Mouse (Mus musculus): ENCODE results near the gene Ccdc102a. TPM values are rescaled to one million over a fixed set of nuclear protein-coding genes. Genes with fewer than 3 reads are reported as not detected.
"Not testable (repeated sequence)": the region's sequence is repeated elsewhere in the genome, so short reads cannot be mapped to it uniquely, and the experiment has no call there.

Ccdc102a gene
- total RNA-seq, 1 experiment from 2014 or later = 2.2 TPM

- ATAC-seq (replicated peaks; ENCODE audit: low read depth, poor library complexity, severe bottlenecking) = peak; percentile 74
Observed at GRCm38 (mm10) chr8:94876197-94876730, 41.6 kb downstream of the Ccdc102a start, which contains the start of gene Dok4. Gene Dok4 (minus strand): TSS chr8:94876330.

- ATAC-seq (replicated peaks; ENCODE audit: low read depth, poor library complexity, severe bottlenecking) = no peak
Observed at GRCm38 (mm10) chr8:94875871-94876150, 42.1 kb downstream of the Ccdc102a start.

GRCm38 (mm10) chr8:94875096-94875870 is 42.6 kb downstream of the Ccdc102a start:
- ATAC-seq (replicated peaks; ENCODE audit: low read depth, poor library complexity, severe bottlenecking) = no peak

DNA sequence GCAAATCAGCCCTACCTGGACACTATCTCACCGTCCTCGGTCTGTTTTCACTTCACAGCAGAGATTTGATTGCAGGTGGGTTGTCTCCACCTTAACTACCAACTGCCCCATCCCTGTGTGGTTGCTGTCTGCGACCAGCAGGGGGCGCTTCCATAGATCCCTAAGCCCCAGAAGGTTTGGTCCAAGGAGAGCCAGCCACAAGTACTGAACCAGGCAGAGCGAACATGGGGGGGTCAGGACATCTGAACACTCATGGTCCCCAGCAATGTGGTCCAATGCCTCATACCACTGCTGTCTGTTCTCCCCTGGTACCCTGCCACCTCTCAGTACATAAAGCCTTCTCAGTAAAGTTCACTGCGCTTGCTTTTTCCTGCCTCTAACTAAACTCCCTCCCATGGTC is 43.5 kb downstream of the Ccdc102a start:
- peak; percentile 40 for ATAC-seq (replicated peaks; ENCODE audit: low read depth, poor library complexity, severe bottlenecking)

DNA sequence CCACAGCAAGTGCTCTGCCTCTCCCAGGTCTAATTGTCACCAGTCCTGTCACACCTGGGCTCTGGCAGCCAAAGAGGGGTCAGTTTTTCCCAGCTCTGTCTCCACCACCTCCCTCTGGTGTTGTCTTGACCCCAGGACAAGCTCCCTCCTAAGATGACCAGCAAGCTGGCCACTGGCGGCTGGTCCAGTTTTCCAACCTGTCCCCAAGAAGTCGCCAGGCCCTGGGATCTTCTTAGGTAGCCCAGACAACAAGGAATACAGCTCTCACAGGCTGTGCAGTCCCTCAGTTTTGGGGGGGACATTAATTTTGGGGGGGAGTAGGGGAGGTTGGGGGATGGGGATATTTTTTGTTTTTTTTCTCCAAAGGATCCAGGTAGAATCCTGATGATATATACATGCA is 45.3 kb downstream of the Ccdc102a start:
- no peak for ATAC-seq (replicated peaks; ENCODE audit: low read depth, poor library complexity, severe bottlenecking)

DNA sequence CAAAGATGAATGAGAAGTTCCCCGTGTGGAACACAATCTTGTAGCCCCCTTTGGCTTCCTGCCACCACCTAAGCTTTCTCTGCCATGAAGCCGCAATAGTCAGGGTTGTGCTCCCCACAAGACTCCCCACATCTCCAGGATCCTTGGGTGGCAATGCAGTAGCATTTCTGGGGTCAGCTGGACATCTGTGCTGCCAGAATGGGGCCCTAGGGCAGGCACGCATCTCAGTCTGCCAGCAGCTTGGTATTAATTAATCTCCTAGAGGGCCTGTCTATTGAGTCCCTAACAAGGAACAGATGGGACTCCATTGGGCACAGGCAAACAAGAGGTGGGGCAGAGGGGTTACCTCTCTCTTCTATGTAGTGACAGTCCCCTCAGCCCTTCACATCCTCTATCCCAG is 45.7 kb downstream of the Ccdc102a start:
- ATAC-seq (replicated peaks; ENCODE audit: low read depth, poor library complexity, severe bottlenecking) = no peak

DNA sequence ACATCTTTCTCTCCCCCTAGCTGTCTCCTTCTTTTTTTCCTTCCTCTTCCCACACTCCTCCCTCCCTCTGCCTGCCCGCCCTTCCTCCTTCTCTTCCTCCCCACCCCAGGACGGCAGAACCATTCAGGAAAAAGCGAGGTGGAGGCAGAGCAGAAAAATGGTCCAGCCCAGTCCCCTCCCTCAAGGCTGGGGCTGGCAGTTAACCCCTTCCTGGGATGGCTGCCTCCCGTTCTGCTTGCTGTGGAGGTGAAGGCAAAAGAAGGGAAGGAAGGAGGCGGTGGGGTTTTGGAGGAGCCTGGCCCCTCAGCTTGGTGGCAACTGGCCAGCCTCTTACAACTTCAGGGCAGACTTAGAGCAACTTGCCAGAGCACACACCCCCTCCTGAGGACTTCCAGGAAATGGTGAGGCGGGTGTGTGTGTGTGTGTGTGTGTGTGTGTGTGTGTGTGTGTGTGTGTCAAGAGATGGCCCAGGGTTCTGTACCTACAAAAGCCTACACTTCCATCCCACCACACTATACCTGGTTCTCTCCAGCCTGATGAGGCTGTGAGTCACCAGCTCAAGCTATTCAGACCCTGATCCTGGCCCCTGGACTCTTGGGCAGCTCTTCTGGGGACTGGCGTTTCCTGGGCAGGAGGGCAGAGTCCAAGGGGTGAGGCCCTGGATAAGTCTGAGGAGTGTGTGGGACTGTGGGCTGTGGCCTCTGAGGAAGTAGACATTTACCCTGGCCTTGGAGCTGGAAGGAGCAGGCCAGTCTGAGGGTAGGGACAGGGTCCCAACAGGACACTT is 46.6 kb downstream of the Ccdc102a start:
- ATAC-seq (replicated peaks; ENCODE audit: low read depth, poor library complexity, severe bottlenecking) = peak; percentile 30

DNA sequence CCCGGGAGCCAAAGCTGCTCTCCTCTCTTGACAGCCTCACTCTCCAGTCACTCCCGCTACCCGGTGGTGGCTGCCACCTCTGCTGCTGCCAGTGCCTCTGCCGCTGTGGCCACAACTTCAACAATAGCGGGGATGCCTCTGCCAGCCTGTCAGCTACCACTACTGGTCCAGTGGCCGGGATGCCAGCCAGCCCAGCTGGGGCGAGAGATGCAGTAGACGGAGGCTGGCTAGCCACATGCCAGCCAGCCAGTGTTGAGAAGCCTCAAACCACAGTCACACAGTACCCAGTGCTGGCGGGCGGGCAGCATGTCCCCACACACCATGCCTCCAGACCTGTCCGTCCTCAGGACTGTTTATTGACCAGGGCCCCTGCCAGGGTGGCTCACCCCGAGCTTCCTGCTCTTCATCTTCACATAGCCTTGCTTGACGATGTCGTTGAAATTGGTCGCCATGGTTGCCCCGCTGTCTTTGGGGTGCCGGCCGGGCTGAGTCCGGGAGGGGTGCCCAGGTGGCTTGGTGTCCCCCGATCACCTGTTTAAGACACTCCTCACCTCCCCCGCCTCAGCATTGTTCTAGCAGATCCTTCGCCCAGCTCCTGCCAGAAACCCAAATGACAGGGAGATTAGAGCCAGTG is 47.3 kb downstream of the Ccdc102a start:
- ATAC-seq (replicated peaks; ENCODE audit: low read depth, poor library complexity, severe bottlenecking) = peak; percentile 71

DNA sequence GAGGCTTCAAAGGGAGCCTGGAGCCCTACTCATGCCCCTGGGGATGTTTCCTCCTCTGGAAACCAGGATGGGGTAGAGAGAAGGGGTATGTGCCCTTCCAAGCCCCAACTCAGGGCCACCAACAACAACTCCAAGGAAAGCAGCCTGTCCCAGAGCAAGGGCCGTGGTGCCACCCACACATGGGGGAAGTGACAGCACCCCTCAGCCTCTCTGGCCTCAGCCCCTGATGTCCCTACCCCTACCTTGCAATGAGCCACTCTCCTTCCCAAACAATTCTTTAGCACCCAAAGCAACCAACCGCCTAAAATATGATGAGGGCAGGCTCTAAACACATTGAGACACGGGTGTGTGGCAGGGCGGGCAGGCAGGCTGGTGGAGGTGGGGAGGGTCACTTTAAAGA is 47.9 kb downstream of the Ccdc102a start:
- no peak for ATAC-seq (replicated peaks; ENCODE audit: low read depth, poor library complexity, severe bottlenecking)

DNA sequence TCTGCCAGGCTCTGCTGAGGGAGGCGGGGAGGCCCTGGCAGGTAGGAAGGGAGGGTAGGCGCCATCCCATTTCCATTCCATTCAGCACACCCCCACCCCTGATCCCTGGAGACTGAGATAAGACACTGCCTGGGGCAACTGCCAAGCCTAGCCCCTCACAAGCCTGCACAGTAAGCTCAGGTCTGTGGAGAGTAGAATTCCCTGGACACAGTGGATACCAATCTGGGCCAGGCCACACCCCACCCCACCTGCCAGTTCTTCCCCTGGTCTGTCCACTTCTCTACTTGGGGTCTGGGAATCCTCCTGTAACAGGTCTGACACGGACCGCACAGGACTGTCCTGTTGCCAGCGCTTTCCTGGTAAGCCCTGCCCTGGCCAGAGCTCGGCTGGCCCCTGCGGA is 48.8 kb downstream of the Ccdc102a start:
- no peak for ATAC-seq (replicated peaks; ENCODE audit: low read depth, poor library complexity, severe bottlenecking)

DNA sequence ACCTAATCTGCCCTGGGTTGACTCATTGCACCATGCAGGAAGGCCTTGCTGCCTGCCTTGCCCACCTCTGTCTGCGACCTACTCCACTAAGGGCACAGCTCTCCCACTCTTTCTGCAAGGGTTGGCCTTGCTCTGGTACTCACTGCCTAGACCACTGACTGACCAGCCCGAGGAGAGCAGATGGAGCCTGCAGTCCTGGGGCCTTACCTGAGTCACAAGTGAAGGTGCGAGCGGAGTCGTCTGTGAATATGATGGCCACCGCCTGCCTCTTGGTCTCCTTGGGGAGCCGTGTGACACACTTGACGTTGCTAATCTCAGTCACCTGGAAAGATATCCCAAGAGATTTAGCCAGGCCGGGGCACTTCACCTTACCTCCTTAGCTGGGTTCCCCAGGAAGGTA is 51.0 kb downstream of the Ccdc102a start:
- no peak for ATAC-seq (replicated peaks; ENCODE audit: low read depth, poor library complexity, severe bottlenecking)

GRCm38 (mm10) chr8:94865292-94865691 is 52.6 kb downstream of the Ccdc102a start:
- no peak for ATAC-seq (replicated peaks; ENCODE audit: low read depth, poor library complexity, severe bottlenecking)

GRCm38 (mm10) chr8:94863897-94864673 is 53.8 kb downstream of the Ccdc102a start:
- no peak for ATAC-seq (replicated peaks; ENCODE audit: low read depth, poor library complexity, severe bottlenecking)

DNA sequence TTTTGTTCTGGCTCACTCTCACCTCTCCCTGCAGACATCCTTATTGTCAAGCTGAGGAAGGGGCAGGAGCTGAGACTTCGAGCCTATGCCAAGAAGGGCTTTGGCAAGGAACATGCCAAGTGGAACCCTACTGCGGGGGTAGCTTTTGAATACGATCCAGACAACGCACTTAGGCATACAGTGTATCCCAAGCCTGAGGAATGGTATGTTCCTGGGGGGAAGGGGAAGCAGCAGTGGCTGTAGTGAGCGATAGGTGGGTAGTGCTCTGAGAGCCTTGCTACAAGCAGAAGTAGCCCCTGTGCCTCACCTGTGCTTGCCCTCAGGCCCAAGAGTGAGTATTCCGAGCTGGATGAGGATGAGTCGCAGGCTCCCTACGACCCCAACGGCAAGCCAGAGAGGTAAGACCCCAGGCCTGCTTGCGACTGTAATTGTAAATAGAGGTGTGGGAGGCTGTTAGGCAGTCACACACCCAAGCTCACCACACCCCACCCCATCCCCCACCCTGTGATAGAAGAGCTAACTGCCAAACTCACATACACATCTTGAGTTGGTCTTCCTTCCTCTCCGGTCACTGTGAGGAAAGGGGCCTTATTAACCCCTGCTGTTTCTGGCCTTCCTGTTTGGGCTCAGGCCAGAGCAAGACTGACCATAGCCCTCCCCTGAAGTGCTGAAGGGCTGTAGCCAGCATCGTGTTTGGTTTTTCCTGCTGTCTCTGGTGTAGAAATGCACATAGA is 55.2 kb downstream of the Ccdc102a start:
- no peak for ATAC-seq (replicated peaks; ENCODE audit: low read depth, poor library complexity, severe bottlenecking)

- ATAC-seq (replicated peaks; ENCODE audit: low read depth, poor library complexity, severe bottlenecking) = peak; percentile 70
Observed at GRCm38 (mm10) chr8:94861352-94861910, 56.5 kb downstream of the Ccdc102a start.

DNA sequence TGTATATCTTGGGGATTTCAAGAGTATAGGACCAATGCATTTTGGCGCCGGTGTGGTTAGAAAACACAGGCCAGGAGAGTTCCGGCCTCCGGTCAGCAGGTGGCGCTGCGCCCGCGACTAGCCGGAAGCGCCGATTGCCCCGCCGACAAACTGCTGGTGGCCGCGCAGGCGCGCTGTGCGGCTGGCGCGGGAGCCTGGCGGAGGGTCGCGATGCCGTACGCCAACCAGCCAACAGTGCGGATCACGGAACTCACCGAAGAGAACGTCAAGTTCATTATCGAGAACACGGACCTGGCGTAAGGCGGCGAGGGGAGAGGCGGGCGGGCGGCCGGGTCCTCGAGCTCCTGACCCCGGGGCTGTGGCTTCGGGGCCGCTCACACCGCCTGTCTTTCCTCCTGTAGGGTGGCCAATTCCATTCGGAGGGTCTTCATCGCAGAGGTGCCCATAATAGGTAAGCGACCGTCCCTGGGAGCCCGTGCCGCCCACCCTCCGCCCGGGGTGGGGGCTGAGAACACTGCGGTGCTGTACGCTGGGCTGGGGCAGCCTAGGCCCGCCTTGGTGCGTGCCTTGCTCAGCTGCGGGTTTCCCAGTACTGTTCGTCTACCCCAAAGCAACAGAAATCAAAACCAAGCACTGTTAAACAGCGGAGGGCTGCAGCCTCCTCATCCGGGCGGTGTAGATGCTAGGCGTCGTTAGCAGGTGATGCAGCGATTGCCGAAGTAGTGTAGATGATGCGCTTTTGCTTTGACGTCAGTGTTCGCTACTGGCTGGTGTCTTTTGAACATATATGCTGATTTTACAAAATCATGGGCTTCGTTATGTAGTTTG is 60.3 kb downstream of the Ccdc102a start, which contains the start of gene Polr2c:
TSS of gene Polr2c (plus strand) at position 105 of the 828 bp plus-strand sequence.
- peak; percentile 81 for ATAC-seq (replicated peaks; ENCODE audit: low read depth, poor library complexity, severe bottlenecking)

- peak; percentile 26; the same call in 1 of the 2 replicates for ATAC-seq (replicated peaks; ENCODE audit: low read depth, poor library complexity, severe bottlenecking)
Observed at GRCm38 (mm10) chr8:94857011-94857345, 60.9 kb downstream of the Ccdc102a start.

- ATAC-seq (replicated peaks; ENCODE audit: low read depth, poor library complexity, severe bottlenecking) = not testable (repeated sequence)
Observed at GRCm38 (mm10) chr8:94854761-94855160, 63.1 kb downstream of the Ccdc102a start.

All from common myeloid progenitor, adult 5-6 weeks (primary cell).